Mouse (Mus musculus): ENCODE measurements around the gene Sh3bp1. TPM values are rescaled to one million over a fixed set of nuclear protein-coding genes. Genes with fewer than 3 reads are reported as not detected.

Gene Sh3bp1
- polyA plus RNA-seq, 1 experiment = 26.8 TPM

GRCm38 (mm10) chr15:78947657-78948056 lies 48.1 kb downstream of the Sh3bp1 start, which contains the start of gene Triobp:
Triobp (plus strand) TSS chr15:78947724.
- Histone ChIP-seq H3K9me3 (replicated peaks; ENCODE audit: control insufficient read depth, insufficient read depth, low read length, poor library complexity, severe bottlenecking) (no peaks in the 10 kb centered on the region), H3K36me3 (ENCODE audit: control insufficient read depth, insufficient read depth, low read length, poor library complexity, severe bottlenecking) (no peaks in the 10 kb centered on the region), H3K4me1 (ENCODE audit: control insufficient read depth, insufficient read depth, low read length) (no peaks in the 10 kb centered on the region), H3K27ac (ENCODE audit: insufficient read depth, low read length) (no peak within 1 kb of the TSS), H3K4me3 (ENCODE audit: low read depth, low read length) (peak within 1 kb of the TSS; percentile 55), H3K9ac (ENCODE audit: low read depth, poor library complexity, severe bottlenecking) (peak within 1 kb of the TSS; percentile 26; the same call in 1 of the 2 replicates), H3K27me3 (ENCODE audit: control insufficient read depth, insufficient read depth, low read length, poor library complexity, severe bottlenecking) (no peaks in the 10 kb centered on the region)
- TF ChIP-seq CTCF (IDR thresholded peaks at IDR 0.05; ENCODE audit: low read depth, low read length) (no peak), POLR2A (IDR thresholded peaks at IDR 0.05; ENCODE audit: insufficient read depth, low read length) (peak; percentile 51), EP300 (IDR thresholded peaks at IDR 0.05; ENCODE audit: insufficient read depth, low read depth, low read length) (no peak)

DNA sequence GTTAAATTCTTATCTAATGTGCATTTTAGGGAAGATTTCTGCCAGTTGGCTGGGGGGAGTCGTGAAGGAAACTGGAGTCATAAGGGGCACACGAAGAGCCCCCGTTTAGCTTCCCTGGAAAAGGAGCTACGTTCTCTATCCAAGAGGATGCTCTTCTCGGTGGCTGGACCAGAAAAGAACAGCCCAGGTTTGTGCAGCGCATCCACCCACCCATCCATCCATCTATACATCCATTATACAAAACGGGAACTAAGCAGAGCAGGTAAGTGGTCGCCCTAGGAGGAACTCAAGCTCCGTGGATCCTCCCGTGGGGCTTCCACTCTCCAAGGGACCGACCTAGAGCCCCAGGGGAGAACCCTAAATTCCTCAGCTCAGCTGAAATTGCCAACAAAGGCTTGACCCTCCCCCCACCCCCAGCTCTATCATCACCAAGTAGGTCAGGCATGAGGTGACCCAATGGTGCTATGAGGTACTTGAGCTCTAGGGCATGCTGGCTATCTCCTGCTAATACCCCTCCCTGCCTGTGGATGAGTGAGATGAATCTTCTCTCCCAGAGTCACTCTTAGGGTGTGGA lies 48.7 kb downstream of the Sh3bp1 start:
- TF ChIP-seq POLR2A (IDR thresholded peaks at IDR 0.05; ENCODE audit: insufficient read depth, low read length) (no peak), CTCF (IDR thresholded peaks at IDR 0.05; ENCODE audit: low read depth, low read length) (no peak)
- Histone ChIP-seq H3K27ac (ENCODE audit: insufficient read depth, low read length) (no peak overlapping the region), H3K9ac (ENCODE audit: low read depth, poor library complexity, severe bottlenecking) (peak overlapping the region; percentile 26; the same call in 1 of the 2 replicates), H3K27me3 (ENCODE audit: control insufficient read depth, insufficient read depth, low read length, poor library complexity, severe bottlenecking) (no peaks in the 10 kb centered on the region), H3K4me3 (ENCODE audit: low read depth, low read length) (peak overlapping the region; percentile 55), H3K9me3 (replicated peaks; ENCODE audit: control insufficient read depth, insufficient read depth, low read length, poor library complexity, severe bottlenecking) (no peaks in the 10 kb centered on the region), H3K36me3 (ENCODE audit: control insufficient read depth, insufficient read depth, low read length, poor library complexity, severe bottlenecking) (no peaks in the 10 kb centered on the region), H3K4me1 (ENCODE audit: control insufficient read depth, insufficient read depth, low read length) (no peaks in the 10 kb centered on the region)

GRCm38 (mm10) chr15:78948883-78949282 lies 49.3 kb downstream of the Sh3bp1 start:
- H3K27ac ChIP-seq (ENCODE audit: insufficient read depth, low read length) = no peak overlapping the region
- no peaks in the 10 kb centered on the region for H3K27me3 ChIP-seq (ENCODE audit: control insufficient read depth, insufficient read depth, low read length, poor library complexity, severe bottlenecking)
- H3K36me3 ChIP-seq (ENCODE audit: control insufficient read depth, insufficient read depth, low read length, poor library complexity, severe bottlenecking) = no peaks in the 10 kb centered on the region
- no peaks in the 10 kb centered on the region for H3K9me3 ChIP-seq (replicated peaks; ENCODE audit: control insufficient read depth, insufficient read depth, low read length, poor library complexity, severe bottlenecking)
- H3K9ac ChIP-seq (ENCODE audit: low read depth, poor library complexity, severe bottlenecking) = no peak overlapping the region
- H3K4me1 ChIP-seq (ENCODE audit: control insufficient read depth, insufficient read depth, low read length) = no peaks in the 10 kb centered on the region
- no peak overlapping the region for H3K4me3 ChIP-seq (ENCODE audit: low read depth, low read length)
- TF ChIP-seq POLR2A (IDR thresholded peaks at IDR 0.05; ENCODE audit: insufficient read depth, low read length) (no peak), EP300 (IDR thresholded peaks at IDR 0.05; ENCODE audit: insufficient read depth, low read depth, low read length) (no peak), CTCF (IDR thresholded peaks at IDR 0.05; ENCODE audit: low read depth, low read length) (no peak)

DNA sequence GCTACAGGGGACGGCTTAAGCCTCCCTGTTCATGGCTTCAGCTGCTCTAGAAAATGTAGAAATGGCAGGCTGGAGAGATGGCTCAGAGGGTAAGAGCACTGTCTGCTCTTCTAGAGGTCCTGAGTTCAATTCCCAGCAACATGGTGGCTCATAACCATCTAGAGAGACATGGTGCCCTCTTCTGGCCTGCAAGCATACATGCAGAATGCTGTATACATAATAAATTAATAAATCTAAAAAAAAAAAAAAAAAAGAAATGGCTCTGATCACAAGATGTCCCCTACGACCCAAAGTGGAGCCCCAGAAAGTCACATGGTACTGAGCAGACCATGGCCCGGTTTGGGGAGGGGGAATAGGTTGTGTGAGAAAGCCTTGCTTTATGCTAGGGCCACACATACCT lies 56.1 kb downstream of the Sh3bp1 start:
- Histone ChIP-seq H3K36me3 (ENCODE audit: control insufficient read depth, insufficient read depth, low read length, poor library complexity, severe bottlenecking) (no peaks in the 10 kb centered on the region), H3K4me3 (ENCODE audit: low read depth, low read length) (no peak overlapping the region)

GRCm38 (mm10) chr15:78956351-78956750 lies 56.8 kb downstream of the Sh3bp1 start:
- Histone ChIP-seq H3K9ac (ENCODE audit: low read depth, poor library complexity, severe bottlenecking) (no peak overlapping the region), H3K27ac (ENCODE audit: insufficient read depth, low read length) (no peak overlapping the region), H3K27me3 (ENCODE audit: control insufficient read depth, insufficient read depth, low read length, poor library complexity, severe bottlenecking) (no peaks in the 10 kb centered on the region), H3K36me3 (ENCODE audit: control insufficient read depth, insufficient read depth, low read length, poor library complexity, severe bottlenecking) (no peaks in the 10 kb centered on the region), H3K9me3 (replicated peaks; ENCODE audit: control insufficient read depth, insufficient read depth, low read length, poor library complexity, severe bottlenecking) (no peaks in the 10 kb centered on the region), H3K4me3 (ENCODE audit: low read depth, low read length) (no peak overlapping the region), H3K4me1 (ENCODE audit: control insufficient read depth, insufficient read depth, low read length) (no peaks in the 10 kb centered on the region)
- TF ChIP-seq EP300 (IDR thresholded peaks at IDR 0.05; ENCODE audit: insufficient read depth, low read depth, low read length) = no peak
- no peak for TF ChIP-seq CTCF (IDR thresholded peaks at IDR 0.05; ENCODE audit: low read depth, low read length)
- no peak for TF ChIP-seq POLR2A (IDR thresholded peaks at IDR 0.05; ENCODE audit: insufficient read depth, low read length)

More for the DNA sequence above, 56.1 kb downstream of the Sh3bp1 start:
- H3K9me3 ChIP-seq (replicated peaks; ENCODE audit: control insufficient read depth, insufficient read depth, low read length, poor library complexity, severe bottlenecking) = no peaks in the 10 kb centered on the region
- no peak overlapping the region for H3K27ac ChIP-seq (ENCODE audit: insufficient read depth, low read length)
- TF ChIP-seq EP300 (IDR thresholded peaks at IDR 0.05; ENCODE audit: insufficient read depth, low read depth, low read length) (no peak), POLR2A (IDR thresholded peaks at IDR 0.05; ENCODE audit: insufficient read depth, low read length) (no peak), CTCF (IDR thresholded peaks at IDR 0.05; ENCODE audit: low read depth, low read length) (no peak)
- H3K4me1 ChIP-seq (ENCODE audit: control insufficient read depth, insufficient read depth, low read length) = no peaks in the 10 kb centered on the region
- H3K9ac ChIP-seq (ENCODE audit: low read depth, poor library complexity, severe bottlenecking) = no peak overlapping the region
- no peaks in the 10 kb centered on the region for H3K27me3 ChIP-seq (ENCODE audit: control insufficient read depth, insufficient read depth, low read length, poor library complexity, severe bottlenecking)

DNA sequence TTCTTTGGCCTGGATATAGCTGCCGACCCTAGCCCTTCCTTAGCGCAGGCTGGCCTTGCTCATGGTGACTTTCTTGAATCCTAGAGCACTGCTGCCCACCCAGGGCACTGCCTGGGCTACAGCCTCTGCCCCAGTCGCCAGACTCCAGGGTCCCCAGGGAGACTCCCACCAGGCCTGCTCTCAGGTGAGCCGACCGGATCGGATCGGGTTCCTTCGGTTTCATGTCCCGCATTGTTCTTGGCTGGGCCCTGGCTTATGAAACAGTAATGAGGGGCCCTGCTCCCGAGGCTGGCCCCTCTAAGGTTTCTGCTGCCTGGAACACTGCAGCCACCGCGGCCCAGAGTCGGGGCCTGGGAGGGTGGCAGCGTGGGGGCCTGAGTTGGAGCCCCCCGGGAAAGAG lies 57.5 kb downstream of the Sh3bp1 start:
- Histone ChIP-seq H3K4me3 (ENCODE audit: low read depth, low read length) (no peak overlapping the region), H3K9me3 (replicated peaks; ENCODE audit: control insufficient read depth, insufficient read depth, low read length, poor library complexity, severe bottlenecking) (no peaks in the 10 kb centered on the region), H3K27ac (ENCODE audit: insufficient read depth, low read length) (no peak overlapping the region), H3K27me3 (ENCODE audit: control insufficient read depth, insufficient read depth, low read length, poor library complexity, severe bottlenecking) (no peaks in the 10 kb centered on the region), H3K4me1 (ENCODE audit: control insufficient read depth, insufficient read depth, low read length) (no peaks in the 10 kb centered on the region), H3K36me3 (ENCODE audit: control insufficient read depth, insufficient read depth, low read length, poor library complexity, severe bottlenecking) (no peaks in the 10 kb centered on the region), H3K9ac (ENCODE audit: low read depth, poor library complexity, severe bottlenecking) (peak overlapping the region; percentile 38)
- no peak for TF ChIP-seq POLR2A (IDR thresholded peaks at IDR 0.05; ENCODE audit: insufficient read depth, low read length)
- TF ChIP-seq EP300 (IDR thresholded peaks at IDR 0.05; ENCODE audit: insufficient read depth, low read depth, low read length) = no peak
- no peak for TF ChIP-seq CTCF (IDR thresholded peaks at IDR 0.05; ENCODE audit: low read depth, low read length)

Measured in ES-Bruce4 (cell line).